Mouse (Mus musculus): Measurements from ENCODE around the gene Gsto2.
"Not testable (repeated sequence)": the region's sequence is repeated elsewhere in the genome, so short reads cannot be mapped to it uniquely, and the experiment has no call there.

Gene Gsto2

GRCm38 (mm10) chr19:47865353-47865947, at the start of gene Gsto2:
Gene Gsto2 (plus strand): TSS chr19:47865534.
- peak; percentile 95 for DNase-seq (ENCODE audit: low read depth, low spot score)

DNA sequence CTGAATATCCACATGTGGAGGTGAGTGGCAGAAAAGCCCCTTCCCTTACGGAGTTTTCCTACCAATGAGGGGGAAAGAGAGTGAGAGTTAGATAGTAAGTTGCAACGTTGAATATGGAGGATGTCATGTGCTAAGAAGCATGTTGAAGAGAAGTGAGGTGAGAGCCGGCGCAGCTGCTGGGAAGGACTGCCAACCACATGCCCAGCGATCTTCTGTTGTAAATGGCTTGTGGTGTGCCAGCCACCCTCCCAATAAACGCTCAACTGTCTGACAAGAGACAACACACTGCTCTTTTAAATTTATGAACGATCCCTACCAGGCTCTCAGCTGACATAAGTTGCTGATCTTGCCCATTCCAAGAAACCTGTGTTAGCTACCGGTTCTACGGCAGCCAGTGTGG, 47.6 kb upstream of the Gsto2 start:
- DNase-seq (ENCODE audit: low read depth, low spot score) = no peak

GRCm38 (mm10) chr19:47820832-47821493, 44.4 kb upstream of the Gsto2 start:
- DNase-seq (ENCODE audit: low read depth, low spot score) = peak; percentile 76

GRCm38 (mm10) chr19:47821494-47821872, 43.9 kb upstream of the Gsto2 start:
- no peak for DNase-seq (ENCODE audit: low read depth, low spot score)

DNA sequence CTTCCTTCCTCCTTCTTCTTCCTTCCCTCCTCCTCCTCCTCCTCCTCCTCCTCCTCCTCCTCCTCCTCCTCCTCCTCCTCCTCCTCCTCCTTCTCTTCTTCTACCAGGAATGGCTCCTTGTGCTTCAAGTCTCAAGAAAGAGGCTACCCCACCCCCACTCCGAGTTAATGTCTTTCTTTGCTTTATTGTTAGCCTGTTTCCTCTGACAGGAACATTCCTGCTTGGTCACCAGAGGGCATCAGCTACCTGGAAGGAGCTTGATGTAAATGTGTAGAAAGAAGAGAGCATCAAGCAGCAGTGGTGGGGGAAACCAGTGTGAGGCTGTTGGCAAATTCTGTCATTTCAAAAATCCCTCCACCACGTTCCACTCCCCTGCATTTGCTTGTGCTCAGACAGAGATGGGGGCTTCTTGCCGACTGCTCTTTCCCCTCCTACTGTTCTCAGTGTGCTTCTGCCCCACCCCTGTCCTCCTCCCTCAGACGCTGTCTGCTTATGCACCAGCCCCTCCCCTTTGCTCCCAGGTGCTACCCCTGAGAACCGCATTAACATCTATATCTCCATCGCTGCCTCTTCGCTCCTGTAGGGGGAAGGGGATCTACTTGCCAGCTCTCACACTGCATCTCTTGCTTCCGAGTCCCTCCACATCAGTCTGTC, 43.1 kb upstream of the Gsto2 start:
- DNase-seq (ENCODE audit: low read depth, low spot score) = peak; percentile 30

- DNase-seq (ENCODE audit: low read depth, low spot score) = no peak
Measured at GRCm38 (mm10) chr19:47824026-47824425, 41.3 kb upstream of the Gsto2 start.

DNA sequence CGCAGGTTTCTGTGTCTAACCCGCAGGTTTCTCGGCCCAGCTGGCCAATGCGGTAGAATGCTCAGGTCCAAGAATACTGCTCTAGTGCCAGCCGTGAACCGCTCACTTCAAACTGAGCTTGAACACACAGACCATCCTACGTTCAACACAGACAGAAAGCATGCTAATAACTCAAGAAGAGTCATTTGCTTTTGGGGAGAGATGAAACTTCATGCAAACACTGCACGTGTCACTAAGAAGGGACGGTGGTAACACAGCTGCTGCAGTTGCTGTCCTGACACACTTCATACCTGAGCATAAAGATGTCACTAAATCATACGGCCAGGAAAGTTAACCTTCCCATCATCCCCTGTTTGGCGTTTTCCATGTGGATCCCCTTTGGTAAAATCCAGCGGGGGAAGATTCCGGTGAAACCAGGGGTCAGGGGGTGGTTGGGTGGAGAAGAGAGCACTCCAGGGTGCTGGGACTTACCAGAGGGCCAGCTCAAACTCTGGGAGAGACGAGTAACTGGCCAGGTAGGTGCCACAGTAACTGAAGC, 35.4 kb upstream of the Gsto2 start:
- no peak for DNase-seq (ENCODE audit: low read depth, low spot score)

DNA sequence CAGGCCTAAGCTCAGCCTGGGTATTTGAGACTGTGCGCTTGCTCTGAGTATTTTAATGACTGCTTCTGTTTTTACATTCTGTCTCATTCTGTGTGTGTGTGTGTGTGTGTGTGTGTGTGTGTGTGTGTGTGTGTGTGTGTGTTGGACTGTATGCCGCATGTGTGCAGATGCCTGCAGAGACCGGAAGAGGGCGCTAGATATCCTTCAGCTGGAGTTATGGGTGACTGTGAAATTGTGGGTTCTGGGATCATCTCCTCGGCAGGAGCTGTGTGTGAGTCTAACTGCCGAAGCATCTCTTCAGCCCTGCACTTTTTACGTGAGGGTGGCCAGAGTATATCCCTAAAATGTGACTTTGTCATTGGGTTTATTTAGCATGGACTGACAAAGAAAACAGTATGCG, 34.2 kb upstream of the Gsto2 start:
- peak; percentile 72 for DNase-seq (ENCODE audit: low read depth, low spot score)

- no peak for DNase-seq (ENCODE audit: low read depth, low spot score)
Measured at GRCm38 (mm10) chr19:47832316-47832715, 33.0 kb upstream of the Gsto2 start.

DNA sequence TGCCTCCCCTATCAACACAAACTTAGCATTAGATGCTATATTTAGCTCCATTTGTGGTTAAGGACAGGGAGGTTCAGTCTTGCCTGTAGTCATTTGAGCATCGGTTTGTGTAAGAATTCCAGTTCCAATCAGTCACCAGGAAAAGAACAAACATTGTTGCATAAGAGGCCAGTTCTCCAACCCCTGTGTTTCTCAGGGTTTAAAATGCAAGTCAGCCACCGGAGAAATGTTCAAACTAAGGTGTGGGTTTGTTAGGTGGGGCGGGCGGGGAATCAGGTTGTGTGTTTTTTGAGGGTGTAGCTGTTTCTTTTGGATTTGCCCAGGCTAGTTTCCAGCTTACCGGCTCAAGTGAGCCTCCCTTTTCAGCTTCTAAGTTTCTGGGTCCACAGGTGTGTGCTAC, 30.7 kb upstream of the Gsto2 start:
- no peak for DNase-seq (ENCODE audit: low read depth, low spot score)

- no peak for DNase-seq (ENCODE audit: low read depth, low spot score)
Measured at GRCm38 (mm10) chr19:47835776-47836175, 29.6 kb upstream of the Gsto2 start.

GRCm38 (mm10) chr19:47836701-47837526, 28.4 kb upstream of the Gsto2 start:
- peak; percentile 74 for DNase-seq (ENCODE audit: low read depth, low spot score)

DNA sequence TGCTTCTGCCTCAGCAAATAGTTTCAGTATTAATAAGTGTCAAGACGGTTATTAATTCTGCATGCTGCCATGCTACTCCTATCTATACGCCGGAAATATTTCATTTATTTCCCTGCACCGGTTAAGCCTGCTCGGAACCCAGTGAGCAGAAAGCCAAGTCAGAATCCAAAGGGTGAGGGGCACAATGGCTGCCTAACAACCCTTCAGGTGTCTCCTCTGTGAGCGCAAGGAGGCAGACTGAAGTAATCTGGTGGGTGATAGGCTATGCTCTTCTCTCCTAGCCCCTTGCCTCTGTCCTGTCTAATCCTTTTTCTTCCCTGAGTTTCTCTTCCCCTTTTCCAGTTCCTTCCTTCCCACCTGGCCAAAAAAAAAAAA, 27.8 kb upstream of the Gsto2 start:
- DNase-seq (ENCODE audit: low read depth, low spot score) = peak; percentile 36

- DNase-seq (ENCODE audit: low read depth, low spot score) = not testable (repeated sequence)
Measured at GRCm38 (mm10) chr19:47841234-47841633, 24.1 kb upstream of the Gsto2 start.

DNA sequence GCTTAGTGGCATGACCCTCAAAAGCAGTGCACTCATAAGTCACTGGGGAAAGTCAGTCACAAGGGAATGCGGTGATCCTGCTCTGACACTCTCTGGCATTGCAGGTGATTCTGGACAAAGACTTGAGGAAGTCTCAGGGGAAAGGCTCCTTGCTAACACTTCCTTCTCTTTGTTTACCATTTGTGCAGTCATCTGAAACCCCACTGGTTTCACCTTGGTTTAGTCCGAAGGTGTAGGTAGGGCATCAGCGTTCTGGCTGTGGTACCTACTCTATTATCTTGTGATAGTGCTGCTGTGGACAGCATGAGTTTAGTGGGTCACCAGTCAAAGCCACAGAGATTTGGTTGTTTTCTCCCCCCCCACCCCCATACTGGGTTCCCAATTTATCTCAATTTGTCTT, 15.6 kb upstream of the Gsto2 start:
- DNase-seq (ENCODE audit: low read depth, low spot score) = no peak

- not testable (repeated sequence) for DNase-seq (ENCODE audit: low read depth, low spot score)
Measured at GRCm38 (mm10) chr19:47852131-47852530, 13.2 kb upstream of the Gsto2 start.

DNA sequence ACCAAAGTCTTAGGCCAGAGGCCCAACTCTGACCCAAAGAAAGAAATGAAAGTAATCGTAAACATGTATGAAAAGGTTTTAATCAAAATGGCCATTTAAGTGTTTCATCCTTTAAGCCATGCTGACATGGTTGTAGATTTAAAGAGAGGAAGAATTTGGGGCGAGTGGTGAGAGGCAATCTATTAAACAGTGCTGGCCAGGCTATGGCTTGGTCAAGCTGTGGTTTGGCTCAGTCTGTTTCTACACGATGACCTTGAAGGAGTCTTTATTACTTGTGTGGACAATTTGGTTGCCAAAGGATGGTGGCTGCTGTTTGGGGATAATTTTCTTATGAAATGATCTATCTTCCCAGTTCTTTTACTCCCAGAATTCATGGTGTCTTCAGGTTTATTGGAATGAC, 12.3 kb upstream of the Gsto2 start:
- DNase-seq (ENCODE audit: low read depth, low spot score) = no peak

DNA sequence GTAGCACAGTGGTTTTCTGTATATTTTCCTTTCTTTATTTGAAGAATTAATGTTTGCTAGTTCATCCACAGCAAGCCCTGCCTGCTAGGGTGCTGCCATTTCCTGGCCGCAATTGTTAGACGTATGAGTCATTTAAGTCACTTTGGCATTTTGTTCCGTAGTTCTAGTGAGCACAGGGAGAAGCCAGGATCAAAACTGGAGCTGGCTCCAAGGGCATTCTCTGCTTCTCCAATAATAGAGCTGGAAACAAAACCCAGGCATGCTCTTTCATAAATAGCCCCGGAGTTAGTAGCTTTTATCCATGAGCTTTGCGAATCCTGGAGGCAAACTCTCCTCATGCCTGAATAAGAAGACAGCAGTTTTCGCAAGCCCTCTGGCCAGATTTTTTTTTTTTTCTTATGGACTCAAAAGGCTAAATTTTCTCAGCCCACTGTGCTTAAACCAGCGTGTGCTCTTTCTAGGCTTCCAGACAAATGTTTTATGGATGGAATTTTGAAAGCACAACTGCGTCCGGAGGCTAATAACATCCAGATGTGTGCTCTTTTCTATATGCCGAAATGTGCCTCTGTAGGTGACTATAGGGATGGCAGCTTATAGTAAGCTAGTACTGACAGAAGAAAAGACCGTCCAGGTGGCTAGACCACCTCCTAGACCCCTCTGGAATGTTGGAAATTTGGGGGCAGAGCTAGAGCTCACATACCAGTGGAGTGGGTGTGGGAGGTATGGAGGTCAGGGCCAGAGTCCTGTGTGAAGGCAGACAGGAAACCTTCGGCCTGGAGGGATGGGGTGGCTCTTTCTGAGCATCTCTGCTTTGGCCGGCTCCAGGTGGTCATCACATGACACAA, 11.2 kb upstream of the Gsto2 start:
- DNase-seq (ENCODE audit: low read depth, low spot score) = peak; percentile 62

- DNase-seq (ENCODE audit: low read depth, low spot score) = peak; percentile 87
Measured at GRCm38 (mm10) chr19:47854796-47855783, 10.2 kb upstream of the Gsto2 start, which contains the start of gene Gsto1. Gene Gsto1 (plus strand): TSS chr19:47854970.
